Mouse (Mus musculus) forebrain, postnatal 0 days (tissue): ENCODE measurements around the gene Atp1b2. TPM values are rescaled to one million over a fixed set of nuclear protein-coding genes. Genes with fewer than 3 reads are reported as not detected.

ENCODE experiments used
- ATAC-seq: fragments of 200-750 bp; cut with Nextera tagmentation; 2 replicates; pipeline ENCODE4 v1.8.0; 2017; ENCODE audit warnings: mild to moderate bottlenecking, moderate library complexity
- DNase-seq: peaks from one replicate; pipeline ENCODE4 v3.0.0-alpha.2; 2015
- H3K27ac ChIP-seq: fragments of 300-500 bp; sonication (generic); 2 replicates; pipeline ENCODE4 v1.5.1; 2014; ENCODE audit warnings: low read depth, mild to moderate bottlenecking, antibody characterized with exemption, low read length, moderate library complexity, mixed read lengths
- H3K27me3 ChIP-seq: fragments of 300-500 bp; sonication (generic); 2 replicates; pipeline ENCODE4 v1.6.1; 2014; ENCODE audit warnings: mild to moderate bottlenecking, low read length, mixed read lengths; ENCODE audit not compliant: insufficient read depth
- H3K36me3 ChIP-seq: fragments of 300-500 bp; sonication (generic); 2 replicates; pipeline ENCODE4 v1.6.1; 2014; ENCODE audit warnings: mild to moderate bottlenecking, moderate library complexity; ENCODE audit not compliant: insufficient read depth
- H3K4me1 ChIP-seq: fragments of 300-500 bp; sonication (generic); 2 replicates; pipeline ENCODE4 v1.6.1; 2014; ENCODE audit warnings: antibody characterized with exemption; ENCODE audit not compliant: insufficient read depth
- H3K4me2 ChIP-seq: fragments of 300-500 bp; sonication (generic); 2 replicates; pipeline ENCODE4 v1.6.1; 2014; ENCODE audit warnings: low read depth, mild to moderate bottlenecking, moderate library complexity
- H3K4me3 ChIP-seq: fragments of 300-500 bp; sonication (generic); 2 replicates; pipeline ENCODE4 v1.5.1; 2014; ENCODE audit warnings: low read depth, low read length, mixed read lengths
- H3K9ac ChIP-seq: fragments of 300-500 bp; sonication (generic); 2 replicates; pipeline ENCODE4 v1.6.1; 2014; ENCODE audit warnings: mild to moderate bottlenecking
- H3K9me3 ChIP-seq: fragments of 300-500 bp; sonication (generic); 2 replicates; pipeline ENCODE4 v1.6.1; 2016; ENCODE audit warnings: low read length
- CTCF ChIP-seq: sonication (generic); IDR thresholded peaks from 2 replicates; pipeline ENCODE4 v1.5.1; 2016; ENCODE audit warnings: antibody characterized with exemption, control low read depth, low read depth
- WGBS: fragments of 180-500 bp; shearing (Covaris S2); extraction: QIAGEN DNeasy Blood & Tissue Kit; methylation state at CpG from one replicate; pipeline ENCODE4 v1.1.7; 2014; 5-methylcytosine and 5-hydroxymethylcytosine counted together
- polyA plus RNA-seq: library from polyadenylated mRNA; unstranded; fragments of >200 nt; fragmentation: Nextera tagmentation; extraction: Ambion mirVana; gene quantifications from 2 replicates; pipeline ENCODE4 v1.2.1, GENCODE M21; 2015
- total RNA-seq: library from RNA; depleted of rRNA; stranded (reverse); fragments of >200 nt; gene quantifications from 2 replicates; pipeline ENCODE4 v1.2.3, GENCODE M21; 2014

Atp1b2 gene
- total and polyA plus RNA-seq, 2 experiments from 2014 or later: 74.0 to 106 TPM

- 37% methylated on average over 3 of the region's 3 CpGs for WGBS
- DNase-seq: no peak
- H3K36me3 ChIP-seq: peaks cover 40% of the 10 kb centered on the region
These were observed 41.4 kb downstream of the Atp1b2 start for GRCm38 (mm10) chr11:69564391-69564790.

GRCm38 (mm10) chr11:69563373-69563772, 42.4 kb downstream of the Atp1b2 start:
- 91% methylated on average over 13 of the region's 13 CpGs for WGBS
- no peak for TF ChIP-seq CTCF
- Histone ChIP-seq H3K4me2 (no peak overlapping the region), H3K4me1 (peaks cover 18% of the 10 kb centered on the region), H3K4me3 (no peak overlapping the region), H3K36me3 (peaks cover 38% of the 10 kb centered on the region), H3K9me3 (no peaks in the 10 kb centered on the region), H3K27ac (no peak overlapping the region), H3K9ac (no peak overlapping the region), H3K27me3 (no peaks in the 10 kb centered on the region)
- ATAC-seq (no peak), DNase-seq (no peak)

More at GRCm38 (mm10) chr11:69564391-69564790, 41.4 kb downstream of the Atp1b2 start:
- Histone ChIP-seq H3K27ac (no peak overlapping the region), H3K4me3 (no peak overlapping the region), H3K9ac (no peak overlapping the region), H3K27me3 (no peaks in the 10 kb centered on the region), H3K9me3 (no peaks in the 10 kb centered on the region), H3K4me2 (no peak overlapping the region), H3K4me1 (peaks cover 11% of the 10 kb centered on the region)
- ATAC-seq: no peak
- no peak for TF ChIP-seq CTCF

GRCm38 (mm10) chr11:69560896-69561854, 44.6 kb downstream of the Atp1b2 start:
- peaks cover 28% of the 10 kb centered on the region for H3K4me1 ChIP-seq
- 21% methylated on average over 16 of the region's 16 CpGs for WGBS
- peak; percentile 35; the same call in 1 of the 2 replicates for TF ChIP-seq CTCF

DNA sequence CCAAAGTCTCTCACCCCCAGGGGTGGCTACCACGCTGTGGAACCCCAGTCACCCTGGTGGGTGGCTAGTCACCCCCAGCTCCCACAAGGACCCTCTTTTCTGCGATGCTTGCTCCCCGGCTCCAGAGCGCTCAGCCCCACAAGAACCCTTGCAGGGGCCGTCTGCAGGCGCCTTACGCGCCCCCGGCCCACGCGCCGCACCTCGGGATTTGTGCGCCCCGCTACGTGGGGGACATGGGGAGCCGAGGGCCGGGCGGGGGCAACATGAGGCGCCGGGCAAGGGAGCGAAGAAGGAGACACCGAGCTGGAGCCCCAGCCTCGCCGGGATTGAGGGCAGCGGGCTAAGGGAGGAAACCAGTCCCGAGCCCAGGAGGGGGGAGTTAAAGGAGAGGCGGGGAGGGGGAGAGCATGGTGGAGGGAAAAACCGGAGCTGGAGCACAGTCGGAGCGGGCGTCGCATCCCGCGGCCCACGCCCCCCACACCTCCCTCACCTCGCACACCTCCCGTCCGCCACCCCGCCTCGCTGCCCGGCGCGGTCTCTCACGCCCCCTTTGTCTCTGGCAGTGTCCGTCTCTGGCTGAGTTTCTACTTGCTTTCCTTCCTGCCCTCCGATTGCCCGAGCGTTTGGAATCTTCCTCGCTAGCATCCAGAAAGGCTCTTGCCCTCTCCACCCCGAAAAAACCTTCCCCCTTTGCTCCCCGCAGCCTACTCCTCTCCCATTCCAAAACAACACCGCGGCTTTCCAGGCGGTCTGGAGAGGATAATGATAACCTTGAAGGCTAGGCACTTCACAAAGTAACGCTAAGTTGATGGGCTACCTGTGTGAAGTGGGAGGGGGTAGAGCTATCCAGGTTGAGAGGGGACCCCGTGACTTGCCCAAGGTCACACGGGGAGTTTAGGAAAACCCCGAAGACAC, 45.6 kb downstream of the Atp1b2 start, which contains the start of gene Efnb3:
Gene Efnb3, minus strand, starts transcription at position 355 of the 915 bp plus-strand sequence.
- Histone ChIP-seq H3K4me3 (peak within 1 kb of the TSS; percentile 80), H3K9ac (peak within 1 kb of the TSS; percentile 96), H3K4me1 (peaks cover 28% of the 10 kb centered on the region), H3K27me3 (no peaks in the 10 kb centered on the region), H3K9me3 (no peaks in the 10 kb centered on the region), H3K4me2 (peak within 1 kb of the TSS; percentile 91), H3K27ac (peak within 1 kb of the TSS; percentile 81), H3K36me3 (peaks cover 31% of the 10 kb centered on the region)
- WGBS: 1% methylated on average over 57 of the region's 59 CpGs
- ATAC-seq (peak; percentile 83), DNase-seq (peak; percentile 80)
- TF ChIP-seq CTCF: no peak

More at GRCm38 (mm10) chr11:69560896-69561854, 44.6 kb downstream of the Atp1b2 start:
- H3K36me3 ChIP-seq: peaks cover 27% of the 10 kb centered on the region
- H3K4me2 ChIP-seq: peak overlapping the region; percentile 91
- peak overlapping the region; percentile 80 for H3K4me3 ChIP-seq
- no peaks in the 10 kb centered on the region for H3K9me3 ChIP-seq
- ATAC-seq: peak; percentile 63
- peak; percentile 65 for DNase-seq
- no peaks in the 10 kb centered on the region for H3K27me3 ChIP-seq
- peak overlapping the region; percentile 96 for H3K9ac ChIP-seq
- H3K27ac ChIP-seq: peak overlapping the region; percentile 81; the same call in 1 of the 2 replicates

DNA sequence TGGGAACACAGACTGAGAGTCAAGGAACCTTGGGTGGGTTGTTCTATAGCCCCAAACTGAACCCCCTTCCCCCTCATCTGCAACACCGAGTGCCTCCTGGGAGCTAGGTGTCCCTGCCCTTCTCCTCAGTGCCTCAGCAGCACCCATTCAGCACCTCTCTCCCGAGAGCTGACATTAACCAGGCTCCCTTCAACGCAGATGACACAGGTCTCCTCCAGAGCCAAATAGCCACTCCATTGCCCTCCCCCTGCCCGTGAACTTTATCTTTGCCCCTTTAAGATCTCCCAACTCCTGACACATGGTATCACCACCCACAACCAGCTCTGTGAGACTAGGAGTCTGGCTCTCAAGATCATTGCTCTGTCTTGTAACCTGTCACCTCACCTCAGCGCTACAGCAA, 46.6 kb downstream of the Atp1b2 start:
- peak overlapping the region; percentile 81 for H3K27ac ChIP-seq
- ATAC-seq: no peak
- peak overlapping the region; percentile 96 for H3K9ac ChIP-seq
- TF ChIP-seq CTCF: no peak
- H3K4me2 ChIP-seq: peak overlapping the region; percentile 91
- DNase-seq: no peak
- no peaks in the 10 kb centered on the region for H3K9me3 ChIP-seq
- peaks cover 29% of the 10 kb centered on the region for H3K4me1 ChIP-seq
- peak overlapping the region; percentile 80 for H3K4me3 ChIP-seq
- WGBS: 17% methylated on average over 5 of the region's 5 CpGs
- no peaks in the 10 kb centered on the region for H3K27me3 ChIP-seq
- H3K36me3 ChIP-seq: peaks cover 39% of the 10 kb centered on the region

GRCm38 (mm10) chr11:69558756-69559155, 47.0 kb downstream of the Atp1b2 start:
- 54% methylated on average over 6 of the region's 6 CpGs for WGBS
- H3K36me3 ChIP-seq: peaks cover 35% of the 10 kb centered on the region
- ATAC-seq (no peak), DNase-seq (no peak)
- H3K27me3 ChIP-seq: no peaks in the 10 kb centered on the region
- H3K4me1 ChIP-seq: peaks cover 31% of the 10 kb centered on the region
- TF ChIP-seq CTCF: no peak
- peak overlapping the region; percentile 80 for H3K4me3 ChIP-seq
- H3K9ac ChIP-seq: peak overlapping the region; percentile 96
- H3K9me3 ChIP-seq: no peaks in the 10 kb centered on the region
- H3K27ac ChIP-seq: no peak overlapping the region
- H3K4me2 ChIP-seq: peak overlapping the region; percentile 91
